Mouse (Mus musculus) thymus, adult 2 months (tissue): ENCODE results near the gene Clk3.

Source experiments
- CTCF ChIP-seq: fragments of 200-500 bp; IDR thresholded peaks from 2 replicates; pipeline ENCODE4 v1.5.1; 2012; ENCODE audit warnings: mild to moderate bottlenecking, control low read depth, low read length, moderate library complexity, borderline replicate concordance; ENCODE audit not compliant: control insufficient read depth, poor library complexity, insufficient read depth; ENCODE audit errors: extremely low read depth
- POLR2A ChIP-seq: fragments of 200-500 bp; IDR thresholded peaks from 2 replicates; pipeline ENCODE4 v1.6.1; 2012; ENCODE audit warnings: mild to moderate bottlenecking, low read length, control low read depth, moderate library complexity; ENCODE audit not compliant: control insufficient read depth, poor library complexity, insufficient read depth; ENCODE audit errors: extremely low read depth

DNA sequence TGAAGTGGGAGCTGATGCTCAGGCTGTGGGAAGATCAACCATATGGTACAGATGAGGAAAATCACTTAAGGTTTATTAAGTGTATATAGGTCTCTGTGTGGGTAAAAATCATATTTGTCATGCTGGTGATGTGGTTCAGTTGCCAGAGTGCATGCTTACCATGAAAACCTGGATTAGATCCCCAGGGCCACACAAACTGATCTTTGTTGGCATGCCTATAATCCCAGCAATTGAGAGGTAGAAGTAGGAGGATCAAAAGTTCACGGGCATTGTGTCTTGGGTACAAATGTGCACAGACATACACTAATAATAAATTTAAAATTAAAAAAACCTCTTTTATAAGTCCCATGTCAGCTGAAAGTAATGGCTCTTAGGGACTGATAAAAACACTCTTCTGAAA lies 43.3 kb downstream of the Clk3 start:
- no peak for TF ChIP-seq CTCF
- TF ChIP-seq POLR2A: no peak
